ENCODE assay signal across 10 mouse cellular contexts in genomic region chr19:51201391-51201790, GRCm38 (mm10).
DNase-seq lines count a peak whose midpoint lies in the region; ATAC-seq and TF ChIP-seq lines count a peak whose summit lies in the region.
"Had no signal": no experiment of that assay in that cellular context is flagged by ENCODE, and none has a peak within 500 bp of the region (broad histone marks: within the 10 kb centered on the region; RNA-seq: fewer than 3 reads in every experiment).

No protein-coding gene starts in this region.

- H3K9ac ChIP-seq in kidney, embryonic 15.5 days: no peak overlapping the region
- no peak overlapping the region for H3K9ac ChIP-seq in hindbrain, postnatal 0 days (replicated peaks; ENCODE audit: low read length)
- H3K9ac ChIP-seq in neural tube, embryonic 11.5 days (ENCODE audit: low read length): no peak overlapping the region
- H3K9ac ChIP-seq: heart, embryonic 15.5 days had no signal

- H3K9me3 ChIP-seq in kidney, embryonic 15.5 days (replicated peaks): no peaks in the 10 kb centered on the region
- H3K9me3 ChIP-seq in hindbrain, postnatal 0 days (ENCODE audit: low read length): no peaks in the 10 kb centered on the region
- H3K9me3 ChIP-seq in neural tube, embryonic 11.5 days (ENCODE audit: control insufficient read depth, low read length): no peaks in the 10 kb centered on the region
- H3K9me3 ChIP-seq: heart, embryonic 15.5 days; megakaryocyte, embryonic 14.5 days had no signal

- ATAC-seq in kidney, embryonic 15.5 days (replicated peaks; ENCODE audit: low FRiP score): no peak
- no peak for ATAC-seq in hindbrain, postnatal 0 days
- no peak for ATAC-seq in neural tube, embryonic 11.5 days (ENCODE audit: insufficient read depth, low FRiP score, low TSS enrichment)

- no peaks in the 10 kb centered on the region for H3K4me1 ChIP-seq in kidney, adult 2 months (ENCODE audit: control insufficient read depth, insufficient read depth, low read length)
- no peaks in the 10 kb centered on the region for H3K4me1 ChIP-seq in kidney, embryonic 15.5 days
- H3K4me1 ChIP-seq in hindbrain, postnatal 0 days (ENCODE audit: insufficient read depth, low read length): no peaks in the 10 kb centered on the region
- H3K4me1 ChIP-seq in neural tube, embryonic 11.5 days (ENCODE audit: control insufficient read depth, insufficient read depth, low read length): no peaks in the 10 kb centered on the region
- H3K4me1 ChIP-seq: heart, embryonic 15.5 days; megakaryocyte, embryonic 14.5 days had no signal

- peak; percentile 26 for DNase-seq in kidney, adult 2 months
- DNase-seq in MN1 (ENCODE audit: low spot score): peak; percentile 27
- peak; percentile 1 for DNase-seq in cerebellum, adult 8-10 months
- peak; percentile 58 for DNase-seq in hindbrain, postnatal 0 days (ENCODE audit: low spot score)
- DNase-seq in neural tube, embryonic 11.5 days (ENCODE audit: low spot score): peak; percentile 36
- DNase-seq in c-Kit-positive CD71-positive TER-119-positive erythroid progenitor cells, embryonic 14.5 days (ENCODE audit: low spot score): no peak
- no peak for DNase-seq in thymus, postnatal 10 days (ENCODE audit: low spot score in 2 of 2)

- H3K4me2 ChIP-seq in kidney, embryonic 15.5 days: no peak overlapping the region
- no peak overlapping the region for H3K4me2 ChIP-seq in hindbrain, postnatal 0 days (ENCODE audit: low read depth, low read length)
- no peak overlapping the region for H3K4me2 ChIP-seq in neural tube, embryonic 11.5 days (ENCODE audit: low read depth)
- H3K4me2 ChIP-seq: heart, embryonic 15.5 days had no signal

- TF ChIP-seq POLR2A in kidney, adult 2 months (IDR thresholded peaks at IDR 0.05; ENCODE audit: low read depth, low read length): no peak

- no peak; the same call in 1 of the 2 replicates for TF ChIP-seq CTCF in kidney, adult 2 months (conservative IDR thresholded peaks at IDR 0.05; ENCODE audit: insufficient read depth, insufficient read length, low read depth, low read length)
- peak; percentile 60 for TF ChIP-seq CTCF in hindbrain, postnatal 0 days (IDR thresholded peaks at IDR 0.05; ENCODE audit: low read depth)

- no peaks in the 10 kb centered on the region for H3K27me3 ChIP-seq in kidney, adult 2 months (replicated peaks; ENCODE audit: control insufficient read depth, insufficient read depth, low read length)
- no peaks in the 10 kb centered on the region for H3K27me3 ChIP-seq in kidney, embryonic 15.5 days
- H3K27me3 ChIP-seq in hindbrain, postnatal 0 days (ENCODE audit: insufficient read depth, low read length): no peaks in the 10 kb centered on the region
- no peaks in the 10 kb centered on the region for H3K27me3 ChIP-seq in neural tube, embryonic 11.5 days (ENCODE audit: control insufficient read depth, insufficient read depth, low read length)
- H3K27me3 ChIP-seq: heart, embryonic 15.5 days; megakaryocyte, embryonic 14.5 days had no signal

- no peaks in the 10 kb centered on the region for H3K36me3 ChIP-seq in kidney, adult 2 months (ENCODE audit: control insufficient read depth, insufficient read depth, low read length)
- no peaks in the 10 kb centered on the region for H3K36me3 ChIP-seq in kidney, embryonic 15.5 days
- H3K36me3 ChIP-seq in hindbrain, postnatal 0 days (ENCODE audit: insufficient read depth, low read length): no peaks in the 10 kb centered on the region
- H3K36me3 ChIP-seq in neural tube, embryonic 11.5 days (ENCODE audit: control insufficient read depth, insufficient read depth, low read length): no peaks in the 10 kb centered on the region
- H3K36me3 ChIP-seq: heart, embryonic 15.5 days had no signal

- no peak overlapping the region for H3K27ac ChIP-seq in kidney, adult 2 months (ENCODE audit: insufficient read depth, low read depth, low read length)
- no peak overlapping the region for H3K27ac ChIP-seq in kidney, embryonic 15.5 days
- H3K27ac ChIP-seq in hindbrain, postnatal 0 days: no peak overlapping the region
- no peak overlapping the region for H3K27ac ChIP-seq in neural tube, embryonic 11.5 days (ENCODE audit: low read depth, low read length)
- H3K27ac ChIP-seq: heart, embryonic 15.5 days had no signal

- H3K4me3 ChIP-seq in kidney, adult 2 months (ENCODE audit: insufficient read depth, low read depth, low read length): no peak overlapping the region
- H3K4me3 ChIP-seq in kidney, embryonic 15.5 days (replicated peaks): no peak overlapping the region
- no peak overlapping the region for H3K4me3 ChIP-seq in hindbrain, postnatal 0 days (ENCODE audit: low read length)
- no peak overlapping the region for H3K4me3 ChIP-seq in neural tube, embryonic 11.5 days (ENCODE audit: low read depth, low read length)
- H3K4me3 ChIP-seq: heart, embryonic 15.5 days; megakaryocyte, embryonic 14.5 days had no signal

Comparison
In these comparisons a context has a peak if more than half of its experiments do, and no peak if none do; other contexts are left out.
1. DNase-seq: peak in kidney, adult 2 months (single experiment), MN1 (single experiment), cerebellum, adult 8-10 months (single experiment), hindbrain, postnatal 0 days (single experiment) and neural tube, embryonic 11.5 days (single experiment); none in c-Kit-positive CD71-positive TER-119-positive erythroid progenitor cells, embryonic 14.5 days (single experiment) and thymus, postnatal 10 days (0 of 2).